Mouse (Mus musculus): ENCODE results near the gene C1qc. TPM values are rescaled to one million over a fixed set of nuclear protein-coding genes. Genes with fewer than 3 reads are reported as not detected.

The C1qc gene
- 10 to 100 TPM; 37.3 to 45.0 TPM for total RNA-seq (2021)

- no peak for DNase-seq (ENCODE audit: extremely low spot score in 1 of 2, low spot score in 1 of 2)
These were observed at the start of gene C1qc for GRCm38 (mm10) chr4:136892811-136893210. C1qc (minus strand) TSS chr4:136893065.

DNA sequence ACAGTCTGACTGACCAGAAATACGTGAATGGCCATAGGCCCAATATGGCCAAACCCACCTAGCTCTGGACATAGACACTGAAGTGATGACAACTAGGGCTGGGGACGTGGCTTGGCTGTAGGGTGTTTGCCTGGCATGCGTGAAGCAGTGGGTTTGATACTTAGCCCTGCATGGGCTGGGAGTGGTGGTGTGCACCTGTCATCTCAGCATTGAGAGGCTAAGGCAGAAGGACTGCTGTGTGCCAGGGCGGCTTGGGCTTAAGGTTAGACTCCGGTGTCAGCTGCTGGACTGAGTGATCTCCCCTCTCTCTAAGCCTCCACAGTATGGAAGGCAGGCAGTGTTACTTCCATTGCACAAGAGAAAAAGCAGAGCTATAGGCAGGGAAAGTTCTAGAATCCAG, 45.1 kb upstream of the C1qc start:
- DNase-seq (ENCODE audit: extremely low spot score in 1 of 2, low spot score in 1 of 2): no peak

GRCm38 (mm10) chr4:136937344-136937743, 44.5 kb upstream of the C1qc start:
- no peak for DNase-seq (ENCODE audit: extremely low spot score in 1 of 2, low spot score in 1 of 2)

DNA sequence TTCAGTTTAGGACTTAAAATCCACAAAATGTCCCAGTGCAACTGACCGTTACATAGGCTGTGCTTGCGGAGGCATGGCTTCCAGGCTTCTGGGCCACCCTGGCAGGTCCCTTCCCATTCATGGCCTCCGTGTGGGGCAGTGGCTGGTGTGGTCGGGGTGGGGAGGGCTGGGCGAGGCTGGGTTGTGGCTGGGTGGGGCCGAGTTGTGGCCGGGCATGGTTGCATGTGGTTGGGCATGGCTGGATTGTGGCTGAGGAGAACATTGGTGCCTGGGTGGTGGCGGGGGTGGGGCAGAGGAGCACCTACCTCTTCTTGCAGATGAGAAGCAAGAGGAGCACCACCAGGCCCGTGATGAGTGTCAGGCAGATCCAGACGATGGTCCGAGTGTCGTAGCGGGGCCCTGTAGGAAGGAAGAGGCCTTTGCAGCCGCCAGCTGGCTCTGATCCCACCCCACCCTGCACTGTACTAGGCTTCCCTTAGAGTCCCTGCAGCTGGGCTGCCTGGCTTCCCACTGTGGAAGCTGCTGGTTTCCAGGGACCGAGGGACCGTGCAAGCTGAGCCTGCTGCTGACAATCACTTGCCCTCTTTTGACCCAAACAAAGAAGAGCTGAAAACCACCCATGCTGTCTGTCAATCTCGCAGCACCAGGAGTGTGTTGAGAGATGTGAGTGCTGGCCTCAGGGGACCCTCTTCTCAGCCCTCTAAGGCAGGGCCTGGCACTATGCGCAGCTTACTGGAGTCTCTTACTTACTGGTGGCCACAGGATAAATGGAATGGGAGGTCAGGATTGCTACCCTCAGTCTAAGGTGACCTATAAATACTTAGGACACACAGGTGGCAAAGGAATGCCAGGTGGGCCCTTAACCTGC, 42.1 kb upstream of the C1qc start:
- no peak for DNase-seq (ENCODE audit: extremely low spot score in 1 of 2, low spot score in 1 of 2)

- no peak for DNase-seq (ENCODE audit: extremely low spot score in 1 of 2, low spot score in 1 of 2)
These were observed 37.6 kb upstream of the C1qc start for GRCm38 (mm10) chr4:136930474-136930873.

DNA sequence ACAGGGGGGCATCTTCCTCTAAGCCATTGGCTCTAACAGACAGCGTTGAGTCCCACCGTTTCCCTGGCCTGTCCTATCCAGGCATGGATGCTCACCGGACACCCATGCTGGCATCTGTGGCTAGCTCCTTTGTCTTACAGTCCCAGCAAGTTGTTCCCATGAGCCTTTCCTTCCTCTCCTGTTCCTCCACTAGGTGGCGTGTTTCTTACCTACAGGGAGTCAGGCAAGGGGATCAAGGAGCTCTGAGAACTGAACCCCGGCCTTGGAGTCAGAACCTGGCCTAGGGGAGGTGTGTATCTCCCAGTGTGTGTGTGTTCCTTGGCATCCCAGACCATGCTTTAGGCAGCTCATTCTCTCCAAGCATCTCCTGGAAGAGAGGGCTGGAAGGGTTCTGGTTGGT, 36.1 kb upstream of the C1qc start:
- DNase-seq (ENCODE audit: extremely low spot score in 1 of 2, low spot score in 1 of 2): no peak

GRCm38 (mm10) chr4:136925804-136926203, 32.9 kb upstream of the C1qc start:
- DNase-seq (ENCODE audit: extremely low spot score in 1 of 2, low spot score in 1 of 2): no peak

GRCm38 (mm10) chr4:136924529-136924928, 31.7 kb upstream of the C1qc start:
- DNase-seq (ENCODE audit: extremely low spot score in 1 of 2, low spot score in 1 of 2): peak in 1 of 2 experiments; percentile 59

GRCm38 (mm10) chr4:136919526-136919925, 26.7 kb upstream of the C1qc start:
- no peak for DNase-seq (ENCODE audit: extremely low spot score in 1 of 2, low spot score in 1 of 2)

- DNase-seq (ENCODE audit: extremely low spot score in 1 of 2, low spot score in 1 of 2): no peak
These were observed 26.0 kb upstream of the C1qc start for GRCm38 (mm10) chr4:136918834-136919233.

- DNase-seq (ENCODE audit: extremely low spot score in 1 of 2, low spot score in 1 of 2): no peak
These were observed 24.3 kb upstream of the C1qc start for GRCm38 (mm10) chr4:136917165-136917524.

DNA sequence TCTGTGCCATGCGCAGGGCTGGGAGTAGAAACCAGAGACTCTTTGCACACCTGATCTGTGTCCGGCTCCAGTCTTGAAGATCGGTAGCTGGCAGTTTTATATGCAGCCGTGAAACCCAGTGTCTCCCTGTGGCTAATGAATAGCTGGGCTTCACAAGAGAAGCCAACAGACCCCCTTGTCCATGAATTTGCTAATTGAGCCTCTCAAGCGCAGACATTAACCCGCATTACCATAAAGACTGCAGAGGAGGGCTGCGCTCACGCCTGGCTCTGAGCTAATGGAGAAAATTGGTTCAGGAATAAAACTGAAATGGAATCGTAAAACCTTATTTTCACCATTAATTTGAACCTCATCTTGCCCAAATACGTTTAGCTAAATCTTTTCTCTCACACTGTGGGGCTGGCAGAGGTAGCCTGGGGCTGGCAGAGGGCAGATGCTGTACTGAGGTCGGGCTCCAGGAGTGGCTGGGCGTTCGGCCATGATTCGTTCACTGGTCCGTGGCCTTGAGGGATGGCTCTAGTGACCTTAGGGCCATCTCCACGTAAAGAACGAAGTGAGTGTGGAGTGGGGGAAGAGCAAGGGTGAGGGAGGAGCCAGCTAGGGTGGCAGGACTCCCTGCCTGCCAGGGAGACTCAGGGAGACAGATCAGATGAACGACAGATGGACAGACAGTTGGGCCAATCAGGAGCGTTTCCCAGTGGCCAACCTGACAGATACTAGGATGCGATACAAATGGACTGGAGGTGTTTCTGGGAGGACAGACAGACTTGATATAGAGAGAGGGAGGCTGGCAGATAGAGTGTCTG, 23.7 kb upstream of the C1qc start:
- no peak for DNase-seq (ENCODE audit: extremely low spot score in 1 of 2, low spot score in 1 of 2)

- DNase-seq (ENCODE audit: extremely low spot score in 1 of 2, low spot score in 1 of 2): peak in 1 of 2 experiments; percentile 8
These were observed 20.0 kb upstream of the C1qc start for GRCm38 (mm10) chr4:136912841-136913240.

DNA sequence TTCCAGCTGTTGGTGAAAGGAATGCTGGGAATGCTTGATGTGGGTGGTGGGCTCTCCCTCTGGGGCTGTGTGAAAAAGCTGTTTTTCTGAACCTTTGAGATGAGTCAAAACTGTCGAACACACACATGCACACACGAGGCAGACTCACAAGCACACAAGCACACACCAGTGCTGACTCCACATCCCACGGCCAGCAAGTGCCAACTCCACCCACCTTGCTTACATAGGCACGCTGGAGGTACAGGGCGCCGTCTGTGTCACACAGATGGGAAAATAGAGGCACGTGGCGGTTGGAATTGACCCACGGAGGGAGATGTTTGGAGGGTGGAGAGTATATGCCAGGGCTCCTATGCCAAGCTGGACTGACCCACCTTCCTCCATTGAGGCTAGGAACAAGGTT, 18.9 kb upstream of the C1qc start:
- no peak for DNase-seq (ENCODE audit: extremely low spot score in 1 of 2, low spot score in 1 of 2)

GRCm38 (mm10) chr4:136911211-136911646, 18.4 kb upstream of the C1qc start:
- DNase-seq (ENCODE audit: extremely low spot score in 1 of 2, low spot score in 1 of 2): no peak

DNA sequence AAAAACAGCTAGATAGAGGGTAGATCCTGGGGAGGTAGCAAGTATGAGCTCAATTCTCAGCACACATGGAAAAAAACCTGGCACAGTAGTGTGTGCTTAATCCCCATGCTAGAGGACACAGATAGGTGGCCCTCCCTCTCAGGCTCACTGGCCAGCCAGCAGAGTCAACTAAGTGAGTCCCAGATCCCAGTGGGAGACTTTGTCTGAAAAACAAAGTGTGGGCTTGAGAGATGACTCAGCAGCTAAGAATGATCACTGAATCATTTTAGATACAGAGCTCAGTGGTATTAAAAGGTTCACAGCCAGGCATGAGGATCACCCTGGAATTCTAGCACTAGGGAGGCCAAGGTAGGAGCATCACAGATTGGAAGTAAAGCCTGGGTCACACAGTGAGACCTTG, 14.9 kb upstream of the C1qc start:
- DNase-seq (ENCODE audit: extremely low spot score in 1 of 2, low spot score in 1 of 2): no peak

DNA sequence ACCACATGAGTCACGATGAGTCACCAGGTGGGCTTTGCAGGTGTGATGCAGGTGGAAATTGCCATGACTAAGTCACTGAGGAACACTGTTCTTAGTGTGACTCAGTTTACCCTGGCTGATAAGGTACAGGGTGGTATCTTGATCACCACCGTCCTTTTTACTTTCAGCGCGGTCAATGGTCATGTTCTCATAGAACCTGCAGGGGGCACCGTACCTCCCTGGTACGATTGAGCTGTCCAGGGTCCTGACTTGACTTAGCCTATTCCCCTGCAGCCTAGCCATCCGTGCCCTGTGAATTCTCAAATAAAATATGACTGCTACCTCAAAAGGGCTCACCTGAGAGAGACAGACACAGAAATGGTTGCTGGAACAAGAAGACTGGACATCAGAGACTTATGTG, 14.2 kb upstream of the C1qc start:
- DNase-seq (ENCODE audit: extremely low spot score in 1 of 2, low spot score in 1 of 2): peak in 1 of 2 experiments; percentile 50

- DNase-seq (ENCODE audit: extremely low spot score in 1 of 2, low spot score in 1 of 2): no peak
These were observed 12.1 kb upstream of the C1qc start for GRCm38 (mm10) chr4:136904767-136905539.

DNA sequence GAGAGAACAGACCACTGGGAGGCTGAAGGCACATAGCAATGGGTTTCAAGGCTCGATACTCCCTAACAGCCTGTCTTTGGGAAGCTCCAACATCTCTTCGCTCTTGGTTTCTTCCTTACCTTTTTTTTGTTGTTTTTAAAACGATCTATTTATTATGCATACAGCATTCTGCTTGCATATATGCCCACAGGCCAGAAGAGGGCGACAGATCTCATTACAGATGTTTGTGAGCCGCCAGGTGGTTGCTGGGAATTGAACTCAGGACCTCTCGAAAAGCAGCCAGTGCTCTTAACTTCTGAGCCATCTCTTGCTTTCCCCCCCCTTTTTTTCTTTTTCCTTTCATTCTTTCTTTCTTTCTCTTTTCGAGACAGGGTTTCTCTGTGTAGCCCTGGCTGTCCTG, 6.3 kb upstream of the C1qc start:
- DNase-seq (ENCODE audit: extremely low spot score in 1 of 2, low spot score in 1 of 2): no peak

DNA sequence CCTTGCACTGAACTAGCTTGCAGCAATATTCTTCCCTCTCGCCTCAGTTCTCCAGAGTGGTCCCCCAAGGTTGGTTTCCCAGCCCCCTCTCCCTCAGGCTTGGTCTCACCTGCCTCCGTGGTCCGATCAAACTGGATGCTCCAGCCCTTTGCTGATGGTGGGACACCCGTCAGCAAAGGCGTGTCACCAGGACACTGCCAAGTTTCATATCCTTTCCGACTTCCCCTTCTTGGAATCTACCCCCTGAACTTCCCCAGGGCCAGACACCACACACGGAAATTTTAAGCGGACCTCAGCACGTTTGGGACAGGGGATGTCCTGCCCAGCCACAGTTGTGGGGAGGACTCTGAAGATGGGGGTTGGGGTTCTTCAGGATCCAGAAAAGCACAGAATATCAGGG, 5.8 kb upstream of the C1qc start, which contains the start of gene C1qa:
TSS of gene C1qa (minus strand) at position 167 of the 400 bp plus-strand sequence.
- DNase-seq (ENCODE audit: extremely low spot score in 1 of 2, low spot score in 1 of 2): no peak
